Comparison of ENCODE assay signal across 8 mouse cellular contexts in the genomic region with DNA sequence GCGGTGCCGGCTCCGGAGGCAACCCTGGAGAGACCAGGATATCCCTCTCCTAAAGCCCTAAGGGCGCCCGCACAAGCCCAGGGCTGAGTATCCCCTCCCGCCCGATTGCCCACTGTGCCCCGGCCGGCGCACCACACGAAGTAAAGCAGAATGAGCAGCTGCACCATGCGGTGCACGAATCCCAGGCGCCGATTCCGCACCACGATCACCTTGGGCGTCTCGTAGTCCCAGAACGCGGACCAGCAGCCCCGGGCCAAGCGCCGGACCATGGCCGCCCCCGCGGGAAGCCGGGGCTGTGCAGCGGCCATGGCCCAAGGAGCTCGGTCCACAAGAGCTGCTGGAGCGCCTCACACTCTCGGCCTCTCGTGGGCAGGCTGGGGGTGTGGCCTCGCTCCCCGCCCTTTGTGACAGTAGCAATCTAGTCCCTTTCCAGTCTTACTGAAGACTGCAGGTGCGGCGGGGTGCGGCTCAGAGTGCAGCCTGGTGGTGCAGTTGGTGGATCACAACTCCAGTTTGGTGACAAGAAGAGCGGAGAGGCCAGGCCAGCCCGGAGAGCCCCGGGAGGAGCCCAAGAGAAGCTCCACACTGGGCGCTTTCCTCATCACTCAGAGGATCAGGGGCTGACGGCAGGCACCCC. TPM values are rescaled to one million over a fixed set of nuclear protein-coding genes. Genes with fewer than 3 reads are reported as not detected.
DNase-seq lines count a peak whose midpoint lies in the region; ATAC-seq lines count a peak whose summit lies in the region.

P2rx2 (minus strand) TSS at position 565 of the 637 bp plus-strand sequence.

- peaks cover 6% of the 10 kb centered on the region for H3K4me1 ChIP-seq in heart, embryonic 11.5 days (ENCODE audit: control insufficient read depth, insufficient read depth, low read length)
- H3K4me1 ChIP-seq in heart, embryonic 14.5 days (ENCODE audit: control insufficient read depth in 2 of 2, insufficient read depth in 2 of 2, low read length in 2 of 2), result peaks cover 4 to 6% of the 10 kb centered on the region in 2 experiments; a peak in 2 of 4 replicates
- H3K4me1 ChIP-seq in kidney, embryonic 16.5 days (ENCODE audit: insufficient read depth, low read length), result peaks cover 20% of the 10 kb centered on the region; the same call in 1 of the 2 replicates

- peak within 1 kb of the TSS; percentile 94 for H3K4me2 ChIP-seq in heart, embryonic 11.5 days
- H3K4me2 ChIP-seq in heart, embryonic 14.5 days (ENCODE audit: low read length), result peak within 1 kb of the TSS; percentile 86
- peak within 1 kb of the TSS; percentile 94 for H3K4me2 ChIP-seq in kidney, embryonic 16.5 days (replicated peaks; ENCODE audit: low read depth, low read length)

- H3K27me3 ChIP-seq in heart, embryonic 11.5 days (ENCODE audit: control insufficient read depth, insufficient read depth, low read length), result peaks cover 40% of the 10 kb centered on the region
- H3K27me3 ChIP-seq in heart, embryonic 14.5 days (ENCODE audit: control insufficient read depth, insufficient read depth, low read length), result peaks cover 42% of the 10 kb centered on the region
- peaks cover 12% of the 10 kb centered on the region for H3K27me3 ChIP-seq in kidney, embryonic 16.5 days (ENCODE audit: insufficient read depth, low read length)
- no peaks in the 10 kb centered on the region; the same call in 1 of the 2 replicates for H3K27me3 ChIP-seq in splenic B cell, adult 2 months (ENCODE audit: control insufficient read depth, insufficient read depth, low read length, poor library complexity, severe bottlenecking)

- no peaks in the 10 kb centered on the region for H3K9me3 ChIP-seq in heart, embryonic 11.5 days (replicated peaks; ENCODE audit: control insufficient read depth, low read length)
- no peaks in the 10 kb centered on the region for H3K9me3 ChIP-seq in heart, embryonic 14.5 days (ENCODE audit: control insufficient read depth, low read length)
- no peaks in the 10 kb centered on the region for H3K9me3 ChIP-seq in kidney, embryonic 16.5 days (ENCODE audit: low read length)

- 2% methylated on average over 43 of the region's 43 CpGs for WGBS in heart, embryonic 11.5 days (ENCODE audit: insufficient replicate concordance)
- 2% methylated on average over 43 of the region's 43 CpGs for WGBS in heart, embryonic 14.5 days
- under 1% methylated on average over 43 of the region's 43 CpGs for WGBS in kidney, embryonic 16.5 days

- H3K36me3 ChIP-seq in heart, embryonic 11.5 days (ENCODE audit: control insufficient read depth, insufficient read depth, low read length), result no peaks in the 10 kb centered on the region
- H3K36me3 ChIP-seq in heart, embryonic 14.5 days (ENCODE audit: control insufficient read depth, insufficient read depth, low read length), result no peaks in the 10 kb centered on the region
- H3K36me3 ChIP-seq in kidney, embryonic 16.5 days (ENCODE audit: insufficient read depth, low read length), result peaks cover 3% of the 10 kb centered on the region
- no peaks in the 10 kb centered on the region for H3K36me3 ChIP-seq in splenic B cell, adult 2 months (ENCODE audit: control insufficient read depth, insufficient read depth, low read length, poor library complexity, severe bottlenecking)

- H3K4me3 ChIP-seq in heart, embryonic 11.5 days (ENCODE audit: low read depth, low read length), result peak within 1 kb of the TSS; percentile 53
- peak within 1 kb of the TSS; percentile 28 to 49 for H3K4me3 ChIP-seq in heart, embryonic 14.5 days (ENCODE audit: control insufficient read depth in 1 of 2, insufficient read depth in 1 of 2, low read depth in 1 of 2, low read length in 2 of 2)
- peak within 1 kb of the TSS; percentile 54 for H3K4me3 ChIP-seq in kidney, embryonic 16.5 days (ENCODE audit: low read length)

- ATAC-seq in heart, embryonic 11.5 days (replicated peaks; ENCODE audit: insufficient number of reproducible peaks, low FRiP score, low TSS enrichment), result peak; percentile 39; the same call in 1 of the 2 replicates
- peak; percentile 68 for ATAC-seq in common myeloid progenitor, adult 5-6 weeks (replicated peaks; ENCODE audit: low read depth, poor library complexity, severe bottlenecking)
- ATAC-seq in heart, embryonic 14.5 days (ENCODE audit: insufficient number of reproducible peaks, insufficient read depth, low FRiP score, low read depth), result peak; percentile 22; the same call in 1 of the 2 replicates
- peak; percentile 80 for ATAC-seq in kidney, embryonic 16.5 days (ENCODE audit: low FRiP score, low TSS enrichment)

- no peak within 1 kb of the TSS for H3K27ac ChIP-seq in heart, embryonic 11.5 days (ENCODE audit: low read depth, low read length)
- no peak within 1 kb of the TSS for H3K27ac ChIP-seq in heart, embryonic 14.5 days (replicated peaks in 1 of 2; ENCODE audit: control insufficient read depth in 1 of 2, insufficient read depth in 1 of 2, low read depth in 2 of 2, low read length in 2 of 2)
- H3K27ac ChIP-seq in kidney, embryonic 16.5 days (ENCODE audit: low read length), result no peak within 1 kb of the TSS

- DNase-seq in heart, adult 8-10 months (ENCODE audit: low spot score), result no peak
- DNase-seq in lung, postnatal 10 days, result peak; percentile 66
- peak; percentile 16 for DNase-seq in splenic B cell, adult 2 months (ENCODE audit: low read depth, low spot score)
- DNase-seq in adipocyte (ENCODE audit: low spot score), result no peak

- peak within 1 kb of the TSS; percentile 54; the same call in 1 of the 2 replicates for H3K9ac ChIP-seq in heart, embryonic 11.5 days (ENCODE audit: low read depth, low read length)
- peak within 1 kb of the TSS; percentile 66 for H3K9ac ChIP-seq in heart, embryonic 14.5 days (ENCODE audit: low read length)
- H3K9ac ChIP-seq in kidney, embryonic 16.5 days (replicated peaks; ENCODE audit: low read length), result peak within 1 kb of the TSS; percentile 61

RNA-seq across cellular contexts. Expression of gene P2rx2, which starts in this region (rescaled TPM):
- polyA plus RNA-seq in heart, embryonic 11.5 days (2014; fragmentation: Nextera tagmentation; extraction: Ambion mirVana), result 0.27 TPM in 1 of 2 replicates, not detected in the other
- not detected for total RNA-seq in heart, adult 8-10 months (2022)
- 0.05 TPM in 1 of 2 replicates, not detected in the other for total RNA-seq in common myeloid progenitor, adult 5-6 weeks (2017)
- polyA plus RNA-seq in heart, embryonic 14.5 days (2014; fragmentation: Nextera tagmentation; extraction: Ambion mirVana), result not detected in 2 replicates
- polyA plus RNA-seq in kidney, embryonic 16.5 days (2015; fragmentation: Nextera tagmentation; extraction: Ambion mirVana), result 1.1 and 1.2 TPM in 2 replicates

Comparison
In these comparisons a context has a peak if more than half of its experiments do, and no peak if none do; other contexts are left out.
1. Peak in ATAC-seq, H3K4me3 ChIP-seq, H3K9ac ChIP-seq and H3K4me2 ChIP-seq in heart, embryonic 11.5 days; RNA of the gene not detected or under 1 TPM.
2. Peak in ATAC-seq in common myeloid progenitor, adult 5-6 weeks; RNA of the gene not detected or under 1 TPM.
3. Peak in ATAC-seq, H3K4me3 ChIP-seq, H3K9ac ChIP-seq and H3K4me2 ChIP-seq in heart, embryonic 14.5 days; RNA of the gene not detected or under 1 TPM.
4. ATAC-seq: peak in every context shown above with its lines; median percentile 80 in kidney, embryonic 16.5 days; 68 in common myeloid progenitor, adult 5-6 weeks; 39 in heart, embryonic 11.5 days; 22 in heart, embryonic 14.5 days.
5. DNase-seq: peak in lung, postnatal 10 days (single experiment) and splenic B cell, adult 2 months (single experiment); none in heart, adult 8-10 months (single experiment) and adipocyte (single experiment).
6. Peak in every context shown above with its lines, with median percentiles within 50 percentile points of each other: H3K4me2 ChIP-seq, H3K4me3 ChIP-seq and H3K9ac ChIP-seq.